15 mouse cellular contexts compared by ENCODE assay signal in genomic region chr4:100950316-100950715, GRCm38 (mm10).
"Had no signal": no experiment of that assay in that cellular context is flagged by ENCODE, and none has a peak within 500 bp of the region (broad histone marks: within the 10 kb centered on the region; RNA-seq: fewer than 3 reads in every experiment).

No protein-coding gene starts in this region.

- H3K4me1 ChIP-seq: intestine, embryonic 15.5 days; liver, embryonic 15.5 days had no signal

- DNase-seq: kidney, adult 18-20 months; kidney, postnatal 10 days; lung, adult 2 months; lung, postnatal 36 days; right cerebral cortex, postnatal 14 days; thymus, postnatal 14 days had no signal

- ATAC-seq: intestine, embryonic 15.5 days; lung, postnatal 0 days; midbrain, embryonic 15.5 days had no signal

- H3K4me3 ChIP-seq: intestine, embryonic 15.5 days; left cerebral cortex, adult 2 months; limb, embryonic 12.5 days; liver, embryonic 15.5 days; midbrain, embryonic 15.5 days; neural tube, embryonic 12.5 days had no signal

- H3K9me3 ChIP-seq: intestine, embryonic 15.5 days; limb, embryonic 12.5 days; liver, embryonic 15.5 days; midbrain, embryonic 15.5 days; neural tube, embryonic 12.5 days had no signal

- H3K27me3 ChIP-seq: intestine, embryonic 15.5 days; limb, embryonic 12.5 days; liver, embryonic 15.5 days; midbrain, embryonic 15.5 days; neural tube, embryonic 12.5 days had no signal

- H3K4me2 ChIP-seq: intestine, embryonic 15.5 days; limb, embryonic 12.5 days; liver, embryonic 11.5 days; liver, embryonic 15.5 days; midbrain, embryonic 11.5 days; midbrain, embryonic 15.5 days; neural tube, embryonic 12.5 days had no signal

- H3K36me3 ChIP-seq: liver, embryonic 15.5 days; midbrain, embryonic 15.5 days had no signal

- H3K9ac ChIP-seq: intestine, embryonic 15.5 days; limb, embryonic 12.5 days; liver, embryonic 15.5 days; midbrain, embryonic 15.5 days; neural tube, embryonic 12.5 days had no signal

- H3K27ac ChIP-seq: intestine, embryonic 15.5 days; left cerebral cortex, adult 2 months; limb, embryonic 12.5 days; liver, embryonic 15.5 days; midbrain, embryonic 15.5 days; neural tube, embryonic 12.5 days had no signal
